Mouse (Mus musculus) central nervous system, embryonic 18 days (tissue): ENCODE data around the gene Pilrb2. TPM values are rescaled to one million over a fixed set of nuclear protein-coding genes. Genes with fewer than 3 reads are reported as not detected.

Experiments used
- polyA plus RNA-seq: library from polyadenylated mRNA; depleted of rRNA; stranded (reverse); fragments of >200 nt; gene quantifications from 2 replicates; pipeline ENCODE4 v1.2.3, GENCODE M21; 2012; rRNA removed

The Pilrb2 gene
- polyA plus RNA-seq = 0.05 TPM in 1 of 2 replicates, not detected in the other

GRCm38 (mm10) chr5:137871644-137872380, at the start of gene Pilrb2:
Gene Pilrb2 (minus strand): TSS chr5:137871815.

DNA sequence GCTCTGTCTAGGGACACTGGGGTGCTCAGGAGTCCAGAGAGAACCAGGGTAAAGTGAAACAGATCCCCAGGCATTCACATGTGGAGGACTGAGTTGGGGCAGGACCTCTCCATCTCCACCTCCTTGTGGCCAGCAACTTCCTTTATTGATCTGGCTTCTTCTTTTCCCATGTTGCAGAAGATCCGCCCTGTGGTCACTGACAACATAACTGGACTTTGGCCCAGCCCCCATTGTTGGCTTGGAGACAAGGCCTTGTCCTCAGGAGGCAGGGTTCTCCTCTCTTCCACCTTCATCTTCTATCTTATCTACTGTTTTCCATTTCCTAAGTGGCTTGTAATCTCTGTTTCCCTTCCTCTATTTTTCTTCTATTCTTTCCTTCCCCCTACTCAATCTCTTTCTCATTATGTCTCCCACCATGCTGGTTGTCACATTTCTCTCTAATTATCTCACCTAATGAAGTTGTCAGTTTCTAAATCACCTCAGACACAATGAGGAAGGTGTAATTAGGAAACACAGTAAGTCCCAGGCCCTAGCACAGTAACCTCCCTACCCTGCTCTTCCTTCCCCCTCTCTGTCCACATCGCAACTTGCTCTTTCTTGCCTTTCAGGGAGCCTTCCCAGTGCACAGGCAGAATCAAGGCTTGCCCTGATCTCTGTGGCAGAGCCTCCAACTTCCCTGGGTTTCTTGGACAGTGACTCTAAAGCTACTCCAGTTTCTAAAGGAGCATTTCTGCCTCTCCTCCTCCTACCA, 13.5 kb downstream of the Pilrb2 start, which contains the start of gene Pilrb1:
Gene Pilrb1, minus strand, starts transcription at position 147 of the 751 bp plus-strand sequence.

GRCm38 (mm10) chr5:137835966-137836520, 35.6 kb downstream of the Pilrb2 start, which contains the start of gene Pilra:
Gene Pilra (minus strand): TSS chr5:137836281.

Other genes with a start within 250 kb of the Pilrb2 start
- 0.16 and 0.23 TPM in 2 replicates for gene Fbxo24, start 242.8 kb downstream of the Pilrb2 start, polyA plus RNA-seq
- gene Lrch4, start 242.7 kb downstream of the Pilrb2 start, polyA plus RNA-seq = 9.6 and 11.4 TPM in 2 replicates
- 10.2 and 10.7 TPM in 2 replicates for gene Gm20605, start 242.6 kb downstream of the Pilrb2 start, polyA plus RNA-seq
- gene Sap25, start 230.5 kb downstream of the Pilrb2 start, polyA plus RNA-seq = 17.5 and 20.8 TPM in 2 replicates
- 0.11 and 0.12 TPM in 2 replicates for gene Irs3, start 226.1 kb downstream of the Pilrb2 start, polyA plus RNA-seq
- 21.1 and 22.9 TPM in 2 replicates for gene Agfg2, start 187.1 kb downstream of the Pilrb2 start, polyA plus RNA-seq
- gene Nyap1, start 130.2 kb downstream of the Pilrb2 start, polyA plus RNA-seq = 180 and 212 TPM in 2 replicates
- gene Tsc22d4, start 126.1 kb downstream of the Pilrb2 start, polyA plus RNA-seq = 68.3 and 79.4 TPM in 2 replicates
- gene Ppp1r35, start 93.0 kb downstream of the Pilrb2 start, polyA plus RNA-seq = 46.6 and 55.4 TPM in 2 replicates
- 30.1 and 30.3 TPM in 2 replicates for gene Mepce, start 84.2 kb downstream of the Pilrb2 start, polyA plus RNA-seq
- 9.8 and 11.7 TPM in 2 replicates for gene Zcwpw1, start 84.0 kb downstream of the Pilrb2 start, polyA plus RNA-seq
- gene Pilra, start 35.5 kb downstream of the Pilrb2 start, polyA plus RNA-seq = 0.25 and 0.45 TPM in 2 replicates
- gene Pilrb1, start 13.7 kb downstream of the Pilrb2 start, polyA plus RNA-seq = 0.04 TPM in 1 of 2 replicates, not detected in the other
- gene Cyp3a13, start 49.8 kb upstream of the Pilrb2 start, polyA plus RNA-seq = 0.03 and 0.08 TPM in 2 replicates
- gene Gjc3, start 91.3 kb upstream of the Pilrb2 start, polyA plus RNA-seq = 1.1 and 2.6 TPM in 2 replicates
- 0.04 TPM in 1 of 2 replicates, not detected in the other for gene Azgp1, start 109.7 kb upstream of the Pilrb2 start, polyA plus RNA-seq
- not detected in 2 replicates for gene Smok3a, start 149.4 kb upstream of the Pilrb2 start, polyA plus RNA-seq
- gene Smok3b, start 149.6 kb upstream of the Pilrb2 start, polyA plus RNA-seq = not detected in 2 replicates
- not detected in 2 replicates for gene Smok3c, start 181.4 kb upstream of the Pilrb2 start, polyA plus RNA-seq
- 16.3 and 16.6 TPM in 2 replicates for gene Zkscan1, start 213.3 kb upstream of the Pilrb2 start, polyA plus RNA-seq
- 53.8 and 55.9 TPM in 2 replicates for gene Zscan21, start 245.1 kb upstream of the Pilrb2 start, polyA plus RNA-seq